Mouse (Mus musculus) frontal cortex, adult (tissue): ENCODE measurements around the gene Aip.

Experiments used
- ATAC-seq: cut with Nextera tagmentation; 2 replicates; pipeline ENCODE4 v1.9.2; 2017; ENCODE audit warnings: mild to moderate bottlenecking, moderate library complexity, mixed read lengths; ENCODE audit not compliant: low TSS enrichment

Gene Aip

GRCm38 (mm10) chr19:4152445-4153231 lies 27.0 kb upstream of the Aip start:
- no peak for ATAC-seq

GRCm38 (mm10) chr19:4151898-4152297 lies 26.2 kb upstream of the Aip start:
- no peak for ATAC-seq

GRCm38 (mm10) chr19:4151488-4151860 lies 25.8 kb upstream of the Aip start:
- ATAC-seq: no peak

GRCm38 (mm10) chr19:4150567-4151487 lies 25.2 kb upstream of the Aip start:
- ATAC-seq: no peak

- no peak for ATAC-seq
Observed at GRCm38 (mm10) chr19:4149764-4150461, 24.3 kb upstream of the Aip start.

- no peak for ATAC-seq
Observed at GRCm38 (mm10) chr19:4149283-4149682, 23.6 kb upstream of the Aip start.

GRCm38 (mm10) chr19:4148819-4149218 lies 23.2 kb upstream of the Aip start:
- ATAC-seq: no peak

GRCm38 (mm10) chr19:4148491-4148806 lies 22.8 kb upstream of the Aip start, which contains the start of gene Coro1b:
Gene Coro1b (plus strand): TSS chr19:4148619.
- peak; percentile 66 for ATAC-seq

- no peak for ATAC-seq
Observed at GRCm38 (mm10) chr19:4147782-4148490, 22.3 kb upstream of the Aip start.

GRCm38 (mm10) chr19:4147022-4147405 lies 21.4 kb upstream of the Aip start:
- no peak for ATAC-seq

GRCm38 (mm10) chr19:4146366-4147021 lies 20.8 kb upstream of the Aip start:
- no peak for ATAC-seq

GRCm38 (mm10) chr19:4145936-4146335 lies 20.3 kb upstream of the Aip start:
- no peak for ATAC-seq

GRCm38 (mm10) chr19:4144550-4145498 lies 19.2 kb upstream of the Aip start:
- no peak for ATAC-seq

- no peak for ATAC-seq
Observed at GRCm38 (mm10) chr19:4143759-4144268, 18.2 kb upstream of the Aip start, which contains the start of gene Cabp4. Gene Cabp4 (minus strand): TSS chr19:4144033.

- ATAC-seq: no peak
Observed at GRCm38 (mm10) chr19:4142416-4143173, 16.9 kb upstream of the Aip start.

- ATAC-seq: no peak
Observed at GRCm38 (mm10) chr19:4140147-4140546, 14.5 kb upstream of the Aip start.

GRCm38 (mm10) chr19:4139446-4139845 lies 13.8 kb upstream of the Aip start, which contains the start of gene Gpr152:
Gene Gpr152 (plus strand): TSS chr19:4139787.
- no peak for ATAC-seq

GRCm38 (mm10) chr19:4137913-4138312 lies 12.3 kb upstream of the Aip start:
- no peak for ATAC-seq

GRCm38 (mm10) chr19:4136463-4136862 lies 10.8 kb upstream of the Aip start:
- ATAC-seq: no peak
